Mouse (Mus musculus) retina, postnatal 1 day (tissue): Measurements from ENCODE around the gene Ush1g.

ENCODE experiments used
- DNase-seq: peaks from one replicate; pipeline ENCODE4 v3.0.0-alpha.2; 2012

The Ush1g gene

DNA sequence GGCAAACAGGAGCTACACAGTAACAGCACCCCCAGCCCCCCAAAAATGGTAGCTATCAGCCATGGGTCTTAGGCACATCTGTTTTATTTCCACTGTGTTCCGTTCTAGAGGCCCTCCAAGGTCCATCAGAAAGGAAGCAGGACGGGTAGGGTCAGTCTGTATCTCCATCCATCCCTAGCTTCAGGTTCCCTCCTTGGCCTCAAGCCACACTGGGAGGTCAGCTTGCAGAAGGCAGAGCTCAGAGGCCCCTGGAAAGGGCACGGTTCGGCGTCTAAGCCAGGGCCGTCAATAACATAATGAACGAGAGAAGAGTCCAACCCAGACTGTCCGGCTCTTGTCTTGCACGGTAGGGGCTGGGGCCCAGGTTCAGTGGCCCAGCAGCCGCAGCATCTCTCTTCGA is 53.9 kb downstream of the Ush1g start:
- no peak for DNase-seq

DNA sequence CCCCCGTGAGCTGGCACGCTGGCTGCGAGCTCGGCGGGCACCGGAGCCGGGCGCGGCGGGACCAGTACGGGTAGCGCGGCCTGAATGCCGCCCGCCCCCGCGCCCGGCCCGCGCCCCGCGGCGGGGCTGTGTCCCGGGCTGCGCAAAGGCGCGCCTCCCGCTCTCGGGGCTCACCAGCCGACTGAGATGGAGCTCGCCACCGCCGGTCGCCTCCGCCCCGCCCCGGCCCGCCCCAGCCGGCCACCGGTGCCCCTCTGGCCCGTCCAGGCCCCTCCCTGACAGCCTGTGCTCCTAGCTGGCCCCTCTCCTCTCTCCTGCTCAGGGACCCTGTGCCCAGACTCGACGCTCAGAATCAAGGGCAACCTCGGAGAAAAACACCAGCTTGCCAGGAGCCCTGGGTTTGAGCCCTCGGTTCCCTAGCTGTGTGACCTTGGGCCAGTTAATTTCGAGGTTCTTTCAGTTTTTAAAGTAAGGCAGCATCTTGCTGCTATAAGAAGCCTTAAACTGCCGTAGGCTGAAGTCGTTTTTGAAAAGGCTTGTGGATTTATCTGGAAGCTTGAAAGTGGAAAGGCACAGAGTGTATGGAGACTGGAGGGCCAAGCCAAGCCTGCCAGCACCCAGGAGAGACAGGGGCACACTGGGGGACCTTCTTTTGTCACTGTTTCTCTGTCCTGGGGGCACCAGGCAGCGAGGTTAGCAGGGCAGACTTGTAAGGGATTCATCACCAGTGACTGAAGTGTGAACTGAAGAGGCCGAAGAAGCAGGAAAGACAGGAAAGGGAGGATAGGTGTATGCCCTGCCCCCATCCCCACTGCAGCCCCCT is 54.6 kb downstream of the Ush1g start, which contains the start of gene Grin2c:
Gene Grin2c (minus strand): TSS at position 183 of the 823 bp plus-strand sequence.
- DNase-seq: no peak

DNA sequence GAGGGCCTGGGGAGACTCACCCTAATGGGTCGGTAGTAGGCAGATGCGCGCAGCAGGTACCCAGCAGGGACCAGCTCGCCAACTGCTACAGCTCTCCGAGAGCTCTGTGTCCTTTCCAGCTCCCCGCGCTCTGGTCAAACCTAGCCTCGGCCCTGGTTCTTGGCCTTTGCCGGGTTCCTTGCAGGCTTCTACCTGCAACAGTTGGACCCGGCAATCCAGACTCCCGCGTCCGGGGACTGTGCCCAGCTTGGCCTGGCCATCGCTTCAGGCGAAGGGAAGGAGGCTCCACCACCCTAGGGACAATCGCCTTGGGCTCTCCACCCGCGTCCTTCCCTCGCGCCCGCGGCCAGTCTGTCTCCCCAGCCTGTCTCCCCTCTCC is 55.5 kb downstream of the Ush1g start:
- no peak for DNase-seq

DNA sequence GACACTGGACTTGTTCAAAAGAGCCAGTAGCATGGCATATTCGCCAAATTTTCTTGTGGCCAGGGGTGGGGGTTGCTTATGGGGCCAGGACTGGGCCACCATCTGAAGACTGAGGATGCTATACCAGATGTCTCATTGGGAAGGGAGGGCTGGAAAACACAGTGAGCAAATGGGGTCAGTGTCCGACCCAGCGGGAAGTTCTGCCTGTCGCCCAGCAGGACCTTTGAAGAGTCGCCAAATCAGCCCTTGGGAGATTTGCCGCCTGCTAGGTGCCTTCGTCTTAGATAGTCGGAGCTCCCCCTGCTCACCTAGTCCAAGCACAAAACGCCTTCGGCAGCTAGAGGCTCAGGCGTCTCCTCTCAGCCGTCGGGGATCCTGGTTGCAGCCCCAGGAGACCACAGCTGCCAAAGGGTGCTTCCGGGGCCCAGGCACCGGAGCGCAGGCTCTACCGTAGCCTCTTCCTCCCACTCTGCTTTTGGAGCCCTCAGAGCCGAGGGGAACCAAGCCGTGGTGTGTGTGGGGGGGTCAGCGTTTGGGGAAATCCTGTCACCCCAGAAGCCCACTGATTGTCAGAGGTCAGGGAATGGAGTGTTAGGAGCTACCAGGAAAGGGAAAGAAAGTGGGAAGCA is 56.0 kb downstream of the Ush1g start:
- no peak for DNase-seq
